Mouse (Mus musculus) adrenal gland, postnatal 10 days (tissue): ENCODE data around the gene Btbd35f15. TPM values are rescaled to one million over a fixed set of nuclear protein-coding genes. Genes with fewer than 3 reads are reported as not detected.
"Not testable (repeated sequence)": the region's sequence is repeated elsewhere in the genome, so short reads cannot be mapped to it uniquely, and the experiment has no call there.

Source experiments
- DNase-seq: peaks from one replicate; pipeline ENCODE4 v3.0.0; 2021; ENCODE audit warnings: mixed read lengths
- long read RNA-seq, 2 experiments: library from polyadenylated mRNA; stranded (forward); transcript quantifications; one replicate each; pipeline ENCODE4 v2.0.0; 2021
- total RNA-seq, 2 experiments: library from RNA; stranded (reverse); gene quantifications; 2 replicates each; pipeline ENCODE4 v1.2.3; 2021

Gene Btbd35f15
- total RNA-seq = not detected
- long read RNA-seq, experiment 1 = 0 reads
- long read RNA-seq, experiment 2 = 0 reads

- not testable (repeated sequence) for DNase-seq
Observed at GRCm38 (mm10) chrX:33577214-33577613, at the start of gene Btbd35f15. TSS of gene Btbd35f15 (minus strand) at chrX:33577314.

Other genes starting within 250 kb of the Btbd35f15 start
- gene Btbd35f13, start 79.9 kb upstream of the Btbd35f15 start, total RNA-seq = not detected
- gene Btbd35f14, start 125.0 kb upstream of the Btbd35f15 start, total RNA-seq = not detected